Mouse (Mus musculus) limb, embryonic 11.5 days (tissue): ENCODE data around the gene Tmem210. TPM values are rescaled to one million over a fixed set of nuclear protein-coding genes. Genes with fewer than 3 reads are reported as not detected.
"Not testable (repeated sequence)": the region's sequence is repeated elsewhere in the genome, so short reads cannot be mapped to it uniquely, and the experiment has no call there.

Experiments used
- ATAC-seq: fragments of 200-750 bp; cut with Nextera tagmentation; 2 replicates; pipeline ENCODE4 v1.8.0; 2017; ENCODE audit warnings: low read depth; ENCODE audit not compliant: insufficient number of reproducible peaks, low FRiP score, low TSS enrichment
- DNase-seq: peaks from one replicate; pipeline ENCODE4 v3.0.0-alpha.2; 2015; ENCODE audit warnings: low spot score
- H3K27ac ChIP-seq: fragments of 300-500 bp; sonication (generic); replicated peaks from 2 replicates; pipeline ENCODE4 v1.5.1; 2014; ENCODE audit warnings: low read depth, mild to moderate bottlenecking, low read length
- H3K27me3 ChIP-seq: fragments of 300-500 bp; sonication (generic); 2 replicates; pipeline ENCODE4 v1.6.1; 2014; ENCODE audit warnings: mild to moderate bottlenecking, low read length, mixed read lengths; ENCODE audit not compliant: control insufficient read depth, insufficient read depth
- H3K36me3 ChIP-seq: fragments of 300-500 bp; sonication (generic); 2 replicates; pipeline ENCODE4 v1.6.1; 2014; ENCODE audit warnings: mild to moderate bottlenecking, low read length, moderate library complexity, mixed read lengths; ENCODE audit not compliant: control insufficient read depth, insufficient read depth
- H3K4me1 ChIP-seq: fragments of 300-500 bp; sonication (generic); 2 replicates; pipeline ENCODE4 v1.6.1; 2014; ENCODE audit warnings: low read length, mixed read lengths; ENCODE audit not compliant: control insufficient read depth, insufficient read depth
- H3K4me2 ChIP-seq: fragments of 300-500 bp; sonication (generic); 2 replicates; pipeline ENCODE4 v1.6.1; 2014; ENCODE audit warnings: low read depth, mild to moderate bottlenecking, moderate library complexity; ENCODE audit not compliant: severe bottlenecking
- H3K4me3 ChIP-seq: fragments of 300-500 bp; sonication (generic); 2 replicates; pipeline ENCODE4 v1.5.1; 2014; ENCODE audit warnings: low read depth, low read length
- H3K9ac ChIP-seq: fragments of 300-500 bp; sonication (generic); 2 replicates; pipeline ENCODE4 v1.6.1; 2014; ENCODE audit warnings: mild to moderate bottlenecking, low read length
- H3K9me3 ChIP-seq: fragments of 300-500 bp; sonication (generic); 2 replicates; pipeline ENCODE4 v1.6.1; 2016; ENCODE audit warnings: low read length; ENCODE audit not compliant: control insufficient read depth
- WGBS: fragments of 180-500 bp; shearing (Covaris S2); extraction: QIAGEN DNeasy Blood & Tissue Kit; methylation state at CpG from one replicate; pipeline ENCODE4 v1.1.7; 2014; 5-methylcytosine and 5-hydroxymethylcytosine counted together
- polyA plus RNA-seq: library from polyadenylated mRNA; unstranded; fragments of >200 nt; fragmentation: Nextera tagmentation; extraction: Ambion mirVana; gene quantifications from 2 replicates; pipeline ENCODE4 v1.2.1, GENCODE M21; 2014

Gene Tmem210
- polyA plus RNA-seq, 1 experiment from 2014 or later = not detected

- no peak within 1 kb of the TSS for H3K9ac ChIP-seq
- H3K4me1 ChIP-seq = 0 out of 2 replicates have a peak, but pooled peaks cover 3% of the 10 kb centered on the region
- ATAC-seq (no peak), DNase-seq (no peak)
- no peak within 1 kb of the TSS for H3K4me2 ChIP-seq
- H3K27ac ChIP-seq = no peak within 1 kb of the TSS
- H3K36me3 ChIP-seq = peaks cover 11% of the 10 kb centered on the region
- no peak within 1 kb of the TSS for H3K4me3 ChIP-seq
- WGBS = 91% methylated on average over 10 of the region's 10 CpGs
- peaks cover 21% of the 10 kb centered on the region for H3K27me3 ChIP-seq
- no peaks in the 10 kb centered on the region for H3K9me3 ChIP-seq
These were observed 41.5 kb upstream of the Tmem210 start, which contains the start of gene AL732309.1 for GRCm38 (mm10) chr2:25246183-25247072. Gene AL732309.1, minus strand, starts transcription at chr2:25246863.

- DNase-seq (no peak), ATAC-seq (no peak)
- Histone ChIP-seq H3K4me2 (no peak overlapping the region), H3K27me3 (no peaks in the 10 kb centered on the region), H3K4me3 (no peak overlapping the region), H3K27ac (no peak overlapping the region), H3K36me3 (peaks cover 5% of the 10 kb centered on the region), H3K9ac (no peak overlapping the region), H3K4me1 (peaks cover 5% of the 10 kb centered on the region; the same call in 1 of the 2 replicates), H3K9me3 (no peaks in the 10 kb centered on the region)
- WGBS = 91% methylated on average over 1 of the region's 1 CpGs
These were observed 35.6 kb upstream of the Tmem210 start for GRCm38 (mm10) chr2:25252331-25252730.

DNA sequence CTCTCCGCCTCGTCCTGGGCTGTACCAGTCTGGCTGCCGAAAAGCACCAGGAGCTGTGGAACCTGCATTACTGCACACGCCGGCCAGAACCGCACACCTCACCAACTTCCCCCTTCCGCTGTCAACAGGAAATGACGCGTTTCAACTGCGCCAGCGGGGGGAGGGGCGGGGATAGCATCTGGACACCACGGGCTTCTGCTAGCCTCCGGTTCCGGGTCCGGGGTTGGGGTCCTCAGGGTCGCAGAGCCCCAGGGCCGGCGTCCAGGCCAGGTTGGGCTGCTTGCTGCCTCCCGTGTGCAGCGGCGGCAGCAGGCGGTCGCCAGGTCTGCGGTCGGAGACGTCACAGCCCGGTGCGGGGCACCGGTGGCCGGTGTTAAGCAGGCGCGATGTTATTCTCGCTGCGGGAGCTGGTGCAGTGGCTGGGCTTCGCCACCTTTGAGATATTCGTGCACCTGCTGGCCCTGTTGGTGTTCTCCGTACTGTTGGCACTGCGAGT is 32.6 kb upstream of the Tmem210 start, which contains the start of gene Tmem203:
TSS of gene Tmem203 (plus strand) at position 156 of the 496 bp plus-strand sequence.
- Histone ChIP-seq H3K27ac (peak within 1 kb of the TSS; percentile 59; the same call in 1 of the 2 replicates), H3K9me3 (no peaks in the 10 kb centered on the region), H3K4me2 (peak within 1 kb of the TSS; percentile 99), H3K4me3 (peak within 1 kb of the TSS; percentile 99), H3K27me3 (no peaks in the 10 kb centered on the region), H3K36me3 (0 out of 2 replicates have a peak, but pooled peaks cover 2% of the 10 kb centered on the region), H3K9ac (peak within 1 kb of the TSS; percentile 88), H3K4me1 (peaks cover 5% of the 10 kb centered on the region; the same call in 1 of the 2 replicates)
- WGBS = under 1% methylated on average over 39 of the region's 39 CpGs
- DNase-seq = peak; percentile 97
- ATAC-seq = peak; percentile 87

- WGBS = 60% methylated on average over 11 of the region's 12 CpGs
- H3K36me3 ChIP-seq, H3K27ac ChIP-seq, ATAC-seq, H3K9me3 ChIP-seq, H3K27me3 ChIP-seq, H3K9ac ChIP-seq, H3K4me1 ChIP-seq: not testable (repeated sequence)
- DNase-seq = peak; percentile 49
- H3K4me3 ChIP-seq = peak overlapping the region; percentile 99
- peak overlapping the region; percentile 99 for H3K4me2 ChIP-seq
These were observed 31.4 kb upstream of the Tmem210 start for GRCm38 (mm10) chr2:25256443-25257109.

GRCm38 (mm10) chr2:25257250-25257649 is 30.7 kb upstream of the Tmem210 start:
- not testable (repeated sequence) for H3K9me3 ChIP-seq, ATAC-seq, H3K27ac ChIP-seq, H3K27me3 ChIP-seq, H3K4me2 ChIP-seq, H3K4me1 ChIP-seq, H3K36me3 ChIP-seq, DNase-seq, H3K9ac ChIP-seq, H3K4me3 ChIP-seq
- 89% methylated on average over 5 of the region's 5 CpGs for WGBS

GRCm38 (mm10) chr2:25258887-25259286 is 29.1 kb upstream of the Tmem210 start:
- H3K9me3 ChIP-seq = no peaks in the 10 kb centered on the region
- 66% methylated on average over 2 of the region's 2 CpGs for WGBS
- no peak for ATAC-seq

GRCm38 (mm10) chr2:25261870-25262269 is 26.1 kb upstream of the Tmem210 start:
- peaks cover 19% of the 10 kb centered on the region for H3K27me3 ChIP-seq
- 45% methylated on average over 11 of the region's 12 CpGs for WGBS
- peak overlapping the region; percentile 74 for H3K4me3 ChIP-seq
- no peaks in the 10 kb centered on the region for H3K36me3 ChIP-seq
- no peak overlapping the region for H3K27ac ChIP-seq
- DNase-seq (no peak), ATAC-seq (no peak)
- H3K4me1 ChIP-seq = peaks cover 9% of the 10 kb centered on the region
- no peak overlapping the region for H3K9ac ChIP-seq
- H3K4me2 ChIP-seq = peak overlapping the region; percentile 99
- H3K9me3 ChIP-seq = no peaks in the 10 kb centered on the region

More at GRCm38 (mm10) chr2:25258887-25259286, 29.1 kb upstream of the Tmem210 start:
- no peak for DNase-seq
- Histone ChIP-seq H3K27me3 (peaks cover 9% of the 10 kb centered on the region), H3K36me3 (no peaks in the 10 kb centered on the region), H3K4me3 (no peak overlapping the region), H3K4me2 (no peak overlapping the region), H3K27ac (no peak overlapping the region), H3K4me1 (peaks cover 13% of the 10 kb centered on the region), H3K9ac (no peak overlapping the region)

- H3K9ac ChIP-seq = peak within 1 kb of the TSS; percentile 58
- H3K36me3 ChIP-seq = no peaks in the 10 kb centered on the region
- ATAC-seq (peak; percentile 99), DNase-seq (peak; percentile 94)
- peaks cover 19% of the 10 kb centered on the region for H3K27me3 ChIP-seq
- H3K9me3 ChIP-seq = no peaks in the 10 kb centered on the region
- no peak within 1 kb of the TSS for H3K27ac ChIP-seq
- peak within 1 kb of the TSS; percentile 99 for H3K4me2 ChIP-seq
- H3K4me1 ChIP-seq = peaks cover 9% of the 10 kb centered on the region
- WGBS = under 1% methylated on average over 39 of the region's 39 CpGs
- H3K4me3 ChIP-seq = peak within 1 kb of the TSS; percentile 74
These were observed 25.6 kb upstream of the Tmem210 start, which contains the start of gene Tprn for GRCm38 (mm10) chr2:25262291-25262767. Gene Tprn, plus strand, starts transcription at chr2:25262618.
